Mouse (Mus musculus) layer of hippocampus, postnatal 10 days (tissue): Measurements from ENCODE around the gene Fam171a2. TPM values are rescaled to one million over a fixed set of nuclear protein-coding genes. Genes with fewer than 3 reads are reported as not detected.
"Not testable (repeated sequence)": the region's sequence is repeated elsewhere in the genome, so short reads cannot be mapped to it uniquely, and the experiment has no call there.

Source experiments
- DNase-seq, 2 experiments: peaks; one replicate each; pipeline ENCODE4 v3.0.0; 2021; ENCODE audit warnings: low spot score in 2 of 2
- microRNA-seq, 2 experiments: library from miRNA; unstranded; fragments of <30 nt; microRNA quantifications; one replicate each; pipeline ENCODE4 v1.2.0; 2021
- total RNA-seq, 2 experiments: library from RNA; stranded (reverse); gene quantifications; 2 replicates each; pipeline ENCODE4 v1.2.3; 2021

The Fam171a2 gene
- total RNA-seq, 2 experiments from 2014 or later, result 115 TPM

GRCm38 (mm10) chr11:102396263-102396662 is 51.2 kb downstream of the Fam171a2 start:
- DNase-seq, result no peak

GRCm38 (mm10) chr11:102395250-102395649 is 52.2 kb downstream of the Fam171a2 start:
- DNase-seq, result peak; percentile 19 to 28

- DNase-seq, result peak; percentile 18 to 28
These were observed 52.9 kb downstream of the Fam171a2 start for GRCm38 (mm10) chr11:102394421-102395124.

DNA sequence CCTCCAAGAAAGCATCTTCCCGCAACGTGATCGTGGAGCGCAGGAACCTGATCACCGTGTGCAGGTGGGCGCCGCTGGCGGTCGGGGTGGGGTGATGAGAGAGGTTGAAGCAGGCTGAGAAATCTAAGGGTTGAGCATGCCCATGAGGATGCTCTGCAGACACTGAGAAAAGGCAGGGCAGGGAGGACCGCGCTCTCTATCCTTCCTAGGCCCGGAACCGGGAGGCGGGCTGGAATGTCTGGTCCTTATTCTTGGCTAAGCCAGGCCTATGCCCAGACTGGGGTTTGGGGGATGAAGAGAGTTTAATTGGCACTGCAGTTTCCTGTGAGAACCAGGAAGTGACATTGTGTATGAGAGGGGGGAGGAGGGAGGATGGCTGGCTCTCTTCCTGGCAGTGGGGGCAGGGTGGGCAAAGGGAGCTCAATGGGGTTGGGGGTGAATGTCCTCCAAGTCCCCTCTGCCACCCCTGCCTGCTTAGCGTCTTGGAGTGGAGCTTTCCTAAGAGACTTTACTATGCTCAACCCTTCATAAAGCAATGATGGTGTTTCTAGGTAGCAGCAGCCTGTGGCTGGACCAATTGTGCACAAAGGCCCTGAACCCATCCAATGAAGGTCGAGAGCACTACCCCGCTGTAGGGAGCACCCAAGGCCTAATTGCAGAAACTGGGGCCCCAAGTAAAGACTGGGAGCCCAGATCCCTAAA is 53.6 kb downstream of the Fam171a2 start:
- DNase-seq, result peak; percentile 59 to 74

- peak; percentile 98 for DNase-seq
These were observed 54.2 kb downstream of the Fam171a2 start, which contains the start of gene Rundc3a for GRCm38 (mm10) chr11:102393238-102393634. TSS of gene Rundc3a (plus strand) at chr11:102393403.

DNA sequence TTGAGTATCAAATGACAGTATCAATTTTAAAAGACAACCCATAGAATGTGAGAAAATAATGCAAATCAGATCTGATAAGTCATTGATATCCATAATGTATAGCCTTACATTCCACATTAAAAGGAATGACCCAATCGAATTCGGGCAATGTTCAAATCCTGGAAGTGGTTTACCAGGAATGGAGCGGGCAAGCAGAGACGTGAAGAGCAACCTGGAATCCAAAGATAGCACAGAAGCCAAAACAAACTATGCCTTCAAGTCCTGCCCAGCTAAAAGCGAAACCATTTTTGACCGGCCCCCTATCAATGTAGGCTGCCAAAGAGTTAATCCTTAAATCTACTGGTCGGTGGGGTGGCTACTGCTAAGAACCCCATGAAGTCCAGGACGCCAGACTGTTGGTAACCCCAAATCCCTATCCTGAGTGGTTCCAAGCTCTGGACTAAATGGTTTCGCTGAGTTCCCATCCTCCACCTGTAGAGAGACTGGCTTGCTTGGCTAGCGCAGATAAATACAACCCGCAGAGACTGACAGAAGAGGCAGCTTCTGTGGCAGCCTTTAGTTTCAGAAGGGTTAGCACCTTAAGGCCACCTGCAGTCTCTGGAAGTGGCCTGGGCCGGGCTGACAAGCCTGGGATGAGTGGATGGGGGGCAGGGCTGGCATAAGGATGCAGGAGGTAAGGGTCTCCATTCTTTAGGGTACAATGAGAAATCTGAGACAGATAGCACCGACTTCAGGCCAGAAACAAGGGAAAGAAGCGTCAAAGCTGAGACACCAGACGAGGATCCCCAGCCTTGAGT is 54.8 kb downstream of the Fam171a2 start:
- no peak for DNase-seq

DNA sequence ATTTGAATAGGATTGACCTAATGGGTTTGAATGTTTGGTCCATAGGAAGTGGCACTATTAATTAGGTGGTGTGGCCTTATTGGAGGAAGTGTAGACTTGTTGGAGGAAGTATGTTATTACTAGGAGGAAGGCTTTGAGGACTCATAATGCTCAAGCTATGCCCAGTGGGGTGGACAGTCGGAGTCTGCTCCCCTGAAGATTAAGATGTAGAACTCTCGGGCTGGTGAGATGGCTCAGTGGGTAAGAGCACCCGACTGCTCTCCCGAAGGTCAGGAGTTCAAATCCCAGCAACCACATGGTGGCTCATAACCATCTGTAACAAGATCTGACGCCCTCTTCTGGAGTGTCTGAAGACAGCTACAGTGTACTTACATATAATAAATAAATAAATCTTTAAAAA is 58.0 kb downstream of the Fam171a2 start:
- DNase-seq, result not testable (repeated sequence)

Small RNA genes lying within 50 kb of the gene (microRNA-seq; reads per million reads assigned to microRNA genes)
- 0 reads per million in 2 experiments for gene Mir6930

Other genes with a start within 250 kb of the Fam171a2 start
- gene Hdac5, start 217.5 kb downstream of the Fam171a2 start, total RNA-seq, result 100 to 1,000 TPM; 164 to 207 TPM
- gene BC030867, start 198.8 kb downstream of the Fam171a2 start, total RNA-seq, result 1 to 10 TPM in 1 of 2 experiments, under 1 TPM in 1; 0.94 to 1.0 TPM
- under 1 TPM; 0.64 to 0.76 TPM for gene Asb16, start 178.9 kb downstream of the Fam171a2 start, total RNA-seq
- gene Tmub2, start 162.8 kb downstream of the Fam171a2 start, total RNA-seq, result 10 to 100 TPM; 55.2 to 60.4 TPM
- 100 to 1,000 TPM; 146 to 150 TPM for gene Atxn7l3, start 151.1 kb downstream of the Fam171a2 start, total RNA-seq
- gene Ubtf, start 127.9 kb downstream of the Fam171a2 start, total RNA-seq, result 100 to 1,000 TPM; 112 to 125 TPM
- under 1 TPM; 0.32 to 0.54 TPM for gene Slc4a1, start 81.5 kb downstream of the Fam171a2 start, total RNA-seq
- gene Rundc3a, start 54.3 kb downstream of the Fam171a2 start, total RNA-seq, result 100 to 1,000 TPM; 356 to 431 TPM
- gene Slc25a39, start 39.7 kb downstream of the Fam171a2 start, total RNA-seq, result 10 to 100 TPM; 74.8 to 80.1 TPM
- 10 to 100 TPM; 81.8 to 83.7 TPM for gene Grn, start 17.4 kb downstream of the Fam171a2 start, total RNA-seq
- 1 to 10 TPM; 3.6 to 3.7 TPM for gene Itga2b, start 22.4 kb upstream of the Fam171a2 start, total RNA-seq
- gene Gpatch8, start 108.7 kb upstream of the Fam171a2 start, total RNA-seq, result 10 to 100 TPM; 47.0 to 51.1 TPM
- 1 to 10 TPM; 6.0 to 7.1 TPM for gene Gm11627, start 131.8 kb upstream of the Fam171a2 start, total RNA-seq
- 10 to 100 TPM in 1 of 2 experiments, 1 to 10 TPM in 1; 9.3 to 10.2 TPM for gene Fzd2, start 156.7 kb upstream of the Fam171a2 start, total RNA-seq
- not detected for gene Meioc, start 216.0 kb upstream of the Fam171a2 start, total RNA-seq